Mouse (Mus musculus) granulocyte monocyte progenitor cell, adult 5-6 weeks (primary cell): ENCODE results near the gene Tmem239. TPM values are rescaled to one million over a fixed set of nuclear protein-coding genes. Genes with fewer than 3 reads are reported as not detected.

Experiments used
- ATAC-seq: replicated peaks from 2 replicates; pipeline ENCODE4 v1.8.0; 2016; ENCODE audit warnings: mild to moderate bottlenecking, moderate TSS enrichment, inconsistent platforms; ENCODE audit not compliant: poor library complexity, severe bottlenecking
- total RNA-seq, 2 experiments: library from RNA; stranded (forward) in 1 of 2; stranded (reverse) in 1 of 2; fragments of 200-712, 200-1000 nt in 1 of 2; fragments of >200 nt in 1 of 2; fragmentation: Nextera tagmentation in 1 of 2; gene quantifications; 2 replicates each; pipeline ENCODE4 v1.2.3; 2014 to 2017

Gene Tmem239
- total RNA-seq, 2 experiments from 2014 or later = not detected

DNA sequence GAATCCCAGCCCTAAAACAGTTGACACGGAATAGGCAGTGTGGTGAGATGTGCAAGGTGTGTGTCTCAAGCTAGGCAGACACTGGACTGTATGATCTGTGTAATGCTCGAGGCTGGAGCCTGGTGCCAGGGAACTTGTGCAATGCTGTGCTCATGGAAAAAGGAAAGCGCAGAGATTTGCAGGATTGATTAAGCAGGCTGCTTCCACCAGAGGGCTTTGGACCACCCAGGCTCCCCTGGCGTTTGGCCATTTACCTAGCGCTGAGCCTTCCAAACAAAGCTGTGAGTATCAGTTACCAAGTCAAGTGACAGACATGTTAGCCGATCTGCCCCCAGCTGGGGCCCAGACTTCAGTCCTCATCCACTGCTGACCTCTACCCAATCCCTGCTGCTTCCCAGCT is 1.9 kb downstream of the Tmem239 start:
- ATAC-seq = no peak

DNA sequence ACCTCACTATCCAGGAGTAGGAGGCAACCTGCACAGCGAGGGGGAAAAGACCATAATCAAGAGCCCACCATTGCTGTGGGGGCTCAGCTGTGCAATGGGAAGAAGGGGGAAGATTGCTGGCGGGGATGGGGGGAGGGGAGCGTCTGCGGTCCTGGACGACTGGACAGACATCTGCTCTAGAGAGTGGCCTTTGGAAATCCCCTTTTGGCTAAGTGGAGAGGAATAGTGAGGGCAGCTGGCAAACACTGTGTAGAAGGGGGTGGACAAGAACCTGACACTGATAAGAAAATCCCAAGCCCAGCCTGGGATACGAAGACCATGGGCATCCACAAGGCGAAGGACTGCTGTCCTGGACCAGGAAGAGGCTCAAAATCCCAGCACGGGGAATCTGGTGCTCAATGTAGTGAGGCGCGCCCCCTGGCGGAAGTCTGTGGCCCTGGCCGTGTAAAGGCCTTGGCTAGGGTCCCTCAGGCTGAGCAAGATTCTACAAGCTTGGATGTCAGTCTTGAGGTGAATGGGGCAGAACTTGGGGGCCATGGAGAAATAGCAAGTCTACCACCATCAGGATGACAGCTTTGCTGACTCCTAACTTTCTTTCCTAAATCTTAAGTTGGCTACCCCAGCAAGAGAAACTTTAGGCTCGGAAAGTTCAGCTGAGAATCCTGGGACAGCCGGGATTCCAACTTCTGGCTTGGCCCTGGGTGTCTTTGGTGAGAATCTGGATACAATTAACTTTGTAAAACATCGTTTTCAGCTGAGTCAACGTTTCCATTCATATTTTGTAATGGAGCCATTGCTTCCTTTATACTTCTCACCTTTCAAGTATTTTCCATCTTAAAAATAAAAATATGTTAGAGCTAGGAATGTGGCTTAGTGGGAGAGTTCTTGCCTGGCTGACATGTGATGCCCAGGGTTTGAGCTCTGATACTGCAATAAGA is 5.5 kb downstream of the Tmem239 start:
- ATAC-seq = peak; percentile 92

DNA sequence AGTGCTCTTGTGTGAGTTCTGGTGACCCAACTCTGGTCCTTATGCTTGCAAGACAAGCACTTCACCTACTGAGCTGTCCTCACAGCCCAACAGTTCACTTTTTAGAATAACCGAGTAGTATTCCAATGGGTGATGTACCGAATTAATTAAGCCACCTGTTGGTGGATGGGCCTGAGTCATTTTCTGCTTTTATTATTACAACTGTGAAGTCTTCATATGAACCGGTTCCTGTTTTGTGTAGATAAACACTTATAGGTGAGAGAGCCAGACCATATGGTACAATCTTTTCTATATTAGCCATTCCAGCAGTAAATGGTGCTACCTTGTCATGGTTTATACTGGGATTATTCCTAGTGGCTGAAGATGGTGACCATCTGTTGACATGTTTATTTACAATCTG is 6.5 kb downstream of the Tmem239 start:
- ATAC-seq = no peak

DNA sequence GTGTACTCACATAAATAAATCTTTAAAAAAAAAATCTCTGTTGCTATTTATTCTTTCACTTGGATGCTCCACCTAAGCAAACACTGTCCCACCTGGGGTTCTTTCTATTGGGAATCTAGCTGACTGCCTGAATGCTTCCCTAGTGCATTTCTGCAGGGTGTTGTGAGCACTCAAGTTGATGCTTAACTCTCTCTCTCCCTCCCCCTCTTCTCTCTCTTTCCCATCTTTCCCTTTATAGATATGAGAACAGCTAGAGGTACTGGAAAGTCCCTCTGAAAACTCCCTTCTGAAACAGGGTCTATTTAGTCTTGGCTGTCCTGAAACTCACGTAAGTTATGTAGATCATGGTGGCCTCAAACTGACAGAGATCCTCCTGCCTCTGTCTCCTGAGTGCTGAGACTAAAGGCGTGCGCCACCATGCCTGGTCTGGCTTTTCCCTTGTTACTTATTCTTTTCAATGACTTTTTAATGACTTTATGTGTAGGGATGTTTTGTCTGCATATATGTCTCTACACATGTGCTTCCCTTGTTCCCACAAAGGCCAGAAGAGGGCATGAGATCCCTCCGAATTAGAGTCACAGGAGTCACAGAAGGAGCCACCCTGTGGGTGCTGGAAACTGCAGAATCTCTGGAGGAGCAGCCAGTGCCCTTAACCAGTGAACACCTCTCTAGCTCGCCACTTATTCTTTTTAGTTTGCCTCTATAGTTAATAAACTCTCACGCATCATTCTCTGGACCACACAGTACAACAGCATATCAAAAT is 8.0 kb downstream of the Tmem239 start:
- ATAC-seq = no peak

DNA sequence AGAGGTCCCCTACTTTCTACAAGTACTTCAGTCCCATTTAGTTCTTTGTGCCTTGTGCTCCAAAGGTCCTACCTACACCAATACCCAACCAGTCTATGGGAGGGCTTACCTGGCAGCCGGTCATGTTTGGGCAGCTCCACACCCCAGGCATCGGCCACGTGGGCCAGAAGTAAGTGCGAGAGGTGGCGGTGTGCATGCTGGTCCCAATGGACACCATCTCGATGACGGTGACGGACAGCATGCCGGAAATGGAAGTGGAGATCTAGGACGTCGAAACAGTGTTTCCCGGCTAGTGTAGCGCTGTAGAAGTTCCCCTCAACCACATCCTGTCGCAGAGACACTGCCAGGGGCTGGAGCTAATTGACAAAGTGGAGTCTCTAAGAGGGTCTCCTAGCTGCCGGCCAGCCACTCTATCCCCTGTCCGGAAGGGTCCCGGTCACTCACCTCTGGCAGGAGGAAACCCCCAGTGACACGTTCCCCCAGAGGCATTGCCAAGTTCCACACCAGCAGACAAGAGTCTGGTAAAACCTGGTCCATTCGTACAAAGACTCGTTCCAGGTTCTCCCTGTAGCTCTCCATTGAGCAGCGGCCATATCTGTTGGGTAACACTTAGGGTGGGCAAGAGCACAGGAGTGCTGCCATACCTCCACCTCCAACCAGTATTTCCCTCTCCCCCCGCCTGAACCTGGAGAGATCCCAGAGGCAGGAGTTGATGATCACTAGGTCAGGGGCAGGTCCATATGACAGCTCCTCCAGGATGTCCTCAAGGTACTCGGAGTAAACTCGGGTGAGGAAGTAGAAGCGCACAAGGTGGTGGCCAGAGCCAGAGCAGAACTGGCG is 15.7 kb downstream of the Tmem239 start:
- ATAC-seq = no peak

DNA sequence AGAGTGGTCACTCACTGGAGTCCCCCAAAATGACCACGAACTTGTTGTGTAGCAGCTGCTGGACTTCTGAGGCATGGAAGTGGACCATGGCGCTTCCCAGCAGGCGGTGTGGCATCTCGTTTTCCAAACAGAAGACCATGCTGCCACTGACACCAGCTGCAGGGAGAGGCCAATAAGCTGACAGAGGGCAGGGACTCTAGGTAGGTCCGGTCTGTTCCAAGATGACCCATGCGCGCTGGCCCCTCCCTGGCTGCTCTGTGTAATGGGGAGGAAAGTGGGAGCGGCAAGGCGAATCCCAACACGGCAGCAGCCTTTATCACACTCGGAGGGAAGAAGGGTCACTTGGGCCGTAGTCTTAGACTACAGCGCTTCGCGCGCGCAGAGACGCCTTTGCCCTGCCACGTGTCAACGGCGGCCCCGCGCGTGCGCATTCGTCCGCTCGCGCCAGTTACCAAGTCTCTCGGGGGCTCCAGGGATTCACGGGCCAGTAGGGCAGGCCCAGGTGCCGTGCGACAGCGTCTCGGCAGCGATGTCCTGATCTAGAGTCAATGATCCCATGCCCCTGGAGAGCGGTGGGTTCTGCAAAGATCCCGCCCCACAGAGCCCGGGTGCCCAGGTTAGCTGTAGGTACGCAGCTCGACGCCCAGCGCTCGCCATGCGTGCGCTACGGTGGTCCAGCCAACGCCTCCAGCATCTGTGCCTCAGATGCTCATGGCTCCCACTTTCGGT is 17.3 kb downstream of the Tmem239 start:
- peak; percentile 45 for ATAC-seq

DNA sequence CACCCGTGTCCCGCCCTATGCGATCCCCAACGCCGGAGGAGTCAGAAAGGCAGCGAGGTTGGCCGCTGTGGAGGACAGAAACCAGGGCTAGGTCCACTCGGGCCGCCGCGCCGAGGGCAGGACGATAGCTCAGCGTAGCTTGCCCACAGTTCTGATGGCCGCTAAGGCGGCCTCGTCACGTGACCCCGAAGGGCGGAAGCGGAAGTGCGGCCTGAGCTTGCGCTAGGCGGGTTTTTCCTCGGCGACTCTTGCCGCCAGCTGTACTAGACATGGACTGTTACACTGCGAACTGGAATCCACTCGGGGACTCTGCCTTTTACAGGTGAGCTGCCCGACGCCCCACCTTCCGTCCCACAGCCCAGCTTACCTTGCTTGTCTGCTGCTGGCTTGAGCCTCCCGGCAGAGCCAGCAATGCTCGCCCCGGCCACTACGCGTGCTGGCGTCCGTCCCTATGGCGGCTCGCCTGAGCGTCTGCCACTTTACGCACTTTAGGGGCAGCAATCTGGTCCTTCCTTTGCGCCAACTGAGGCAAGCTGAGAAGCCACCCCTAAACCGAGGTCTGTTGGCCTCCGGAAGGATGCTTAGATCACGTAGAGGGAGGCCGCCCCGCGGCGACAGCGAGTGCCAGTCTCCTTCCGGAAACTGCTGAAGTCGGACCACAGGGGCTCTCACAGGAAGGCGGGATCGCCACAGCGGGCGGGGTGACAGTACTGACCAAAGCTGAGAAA is 18.0 kb downstream of the Tmem239 start, which contains the start of the genes Vps16 and Pced1a:
Vps16 (plus strand) TSS at position 214 of the 728 bp plus-strand sequence.
Pced1a (minus strand) TSS at position 576 of the 728 bp plus-strand sequence.
- peak; percentile 80 for ATAC-seq

DNA sequence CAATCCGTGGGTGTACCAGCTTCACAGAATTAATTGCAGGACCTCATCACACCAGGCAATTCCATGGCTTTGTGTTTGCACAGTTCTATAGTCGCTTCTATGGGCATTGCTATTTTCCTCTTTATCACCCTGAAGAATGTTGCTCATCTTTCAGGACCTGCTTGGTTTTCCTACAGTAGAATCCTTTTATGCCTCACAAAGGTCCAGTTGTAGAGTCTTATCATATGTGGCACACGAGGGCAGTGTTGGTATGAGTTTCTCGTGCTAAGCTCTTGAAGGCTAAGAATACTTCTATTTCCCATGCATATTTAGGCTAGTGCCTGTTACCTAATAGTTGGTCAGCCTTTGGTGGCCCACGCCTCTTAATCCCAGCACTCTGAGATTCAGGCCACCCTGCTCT is 18.8 kb downstream of the Tmem239 start:
- ATAC-seq = no peak

DNA sequence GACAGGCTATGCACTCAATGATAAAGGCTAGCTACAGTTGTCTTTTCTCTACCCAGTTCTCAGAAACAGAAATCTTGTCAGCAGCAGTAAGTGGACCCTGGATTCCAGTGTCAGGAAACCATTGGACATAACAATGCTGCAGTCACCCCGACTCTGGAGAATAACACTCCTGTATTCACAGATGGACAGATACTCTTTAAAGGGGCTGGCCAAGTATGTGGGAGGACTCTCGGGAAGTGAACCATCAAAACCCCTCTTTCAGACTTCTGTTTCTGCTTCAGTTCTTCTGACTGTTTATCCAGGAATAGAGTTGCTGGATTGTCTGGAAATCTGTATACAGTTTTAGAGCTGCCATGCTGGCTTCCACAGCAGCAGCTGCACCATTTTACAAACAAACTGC is 23.6 kb downstream of the Tmem239 start:
- no peak for ATAC-seq

DNA sequence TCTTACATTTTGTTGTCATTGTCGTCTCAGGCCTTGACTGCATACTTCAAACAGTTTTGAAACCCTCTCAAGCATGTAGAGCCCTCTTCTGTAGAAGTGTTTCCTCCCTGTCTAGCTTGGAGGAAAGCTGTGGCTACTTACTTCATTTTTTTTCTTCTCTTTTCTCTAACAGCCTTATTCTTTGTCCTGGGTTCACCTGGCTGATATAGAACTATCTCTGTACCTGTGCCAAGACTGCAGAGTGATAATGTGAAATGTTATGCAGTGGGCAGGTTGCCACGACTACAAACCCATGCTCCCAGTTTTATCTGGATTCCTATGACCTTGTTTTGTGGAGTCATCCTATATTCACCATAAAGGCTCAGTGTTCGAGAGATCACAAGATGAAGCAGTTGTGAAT is 24.2 kb downstream of the Tmem239 start:
- ATAC-seq = no peak

DNA sequence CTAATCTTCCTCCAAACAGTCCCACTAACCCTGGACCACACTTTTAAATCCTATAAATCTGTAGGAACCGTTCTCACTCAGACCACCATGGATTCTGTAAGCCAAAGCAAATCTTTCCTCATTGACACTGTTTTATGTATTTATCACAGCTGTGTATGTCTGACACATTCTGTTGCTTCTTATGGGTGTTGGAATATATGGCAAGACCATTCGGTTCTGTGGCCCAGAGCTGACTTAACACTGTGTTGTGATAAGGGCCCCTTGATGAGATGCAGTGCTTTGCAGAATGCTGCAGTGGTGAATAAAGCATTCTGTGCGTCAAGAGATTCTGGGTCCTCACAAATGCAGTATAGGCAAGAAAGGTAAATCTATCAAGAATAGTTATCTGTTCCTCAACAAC is 25.9 kb downstream of the Tmem239 start:
- ATAC-seq = no peak

DNA sequence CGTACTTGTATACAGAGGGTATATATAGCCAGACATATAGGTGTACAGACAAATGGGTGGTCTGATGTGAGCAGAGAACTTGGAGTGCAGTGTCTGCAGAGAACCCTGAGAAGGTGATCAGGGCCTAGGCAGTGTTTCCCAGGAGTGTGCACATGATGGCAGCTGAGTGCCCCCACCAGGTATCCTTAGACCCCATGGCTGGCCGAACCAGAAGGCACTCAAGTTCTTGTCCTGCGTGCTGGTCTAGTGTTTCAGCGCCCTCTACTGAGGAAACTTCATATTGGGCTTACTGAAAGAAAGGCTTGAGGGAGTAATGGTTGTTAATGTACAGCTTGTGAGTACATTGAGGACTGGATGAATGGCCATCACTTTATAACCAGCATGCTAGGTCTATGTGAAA is 26.9 kb downstream of the Tmem239 start:
- peak; percentile 56; the same call in 1 of the 2 replicates for ATAC-seq

DNA sequence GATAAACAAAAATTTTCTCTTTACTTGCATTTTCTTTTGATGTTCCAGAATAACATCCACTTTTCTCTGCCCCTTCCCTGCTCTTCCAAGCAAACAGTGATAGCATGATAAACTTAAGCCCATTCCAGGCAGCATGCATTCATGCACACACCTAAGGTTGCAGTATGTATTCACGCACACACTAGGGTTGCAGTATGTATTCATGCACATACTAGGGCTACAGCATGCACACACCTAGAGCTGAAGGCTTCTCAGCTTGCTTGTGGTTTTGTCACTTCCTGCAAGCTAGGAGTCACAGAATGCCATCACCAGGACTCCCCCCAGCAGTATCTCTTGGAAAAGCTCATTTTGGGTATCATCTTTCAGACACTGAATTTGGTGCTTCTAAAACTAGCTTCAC is 30.5 kb downstream of the Tmem239 start:
- ATAC-seq = no peak

DNA sequence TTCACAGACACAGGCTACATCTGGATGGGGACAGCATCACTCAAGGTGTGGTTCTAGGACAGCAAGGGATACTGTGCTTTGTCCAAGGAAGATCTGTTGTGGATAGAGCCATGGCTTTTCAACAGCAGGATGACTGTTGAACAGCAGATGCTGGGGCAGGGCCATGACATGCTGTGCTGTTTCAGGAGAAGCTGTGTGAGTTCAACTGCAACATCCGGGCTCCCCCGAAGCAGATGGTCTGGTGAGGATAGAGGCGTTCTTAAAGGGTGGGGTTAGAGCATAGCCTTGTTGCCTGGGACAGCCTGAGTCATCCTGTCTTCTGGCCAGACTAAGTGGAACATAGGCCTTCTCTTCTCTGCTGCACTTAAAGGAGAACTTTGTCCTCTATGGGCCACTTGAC is 32.6 kb downstream of the Tmem239 start:
- ATAC-seq = no peak

DNA sequence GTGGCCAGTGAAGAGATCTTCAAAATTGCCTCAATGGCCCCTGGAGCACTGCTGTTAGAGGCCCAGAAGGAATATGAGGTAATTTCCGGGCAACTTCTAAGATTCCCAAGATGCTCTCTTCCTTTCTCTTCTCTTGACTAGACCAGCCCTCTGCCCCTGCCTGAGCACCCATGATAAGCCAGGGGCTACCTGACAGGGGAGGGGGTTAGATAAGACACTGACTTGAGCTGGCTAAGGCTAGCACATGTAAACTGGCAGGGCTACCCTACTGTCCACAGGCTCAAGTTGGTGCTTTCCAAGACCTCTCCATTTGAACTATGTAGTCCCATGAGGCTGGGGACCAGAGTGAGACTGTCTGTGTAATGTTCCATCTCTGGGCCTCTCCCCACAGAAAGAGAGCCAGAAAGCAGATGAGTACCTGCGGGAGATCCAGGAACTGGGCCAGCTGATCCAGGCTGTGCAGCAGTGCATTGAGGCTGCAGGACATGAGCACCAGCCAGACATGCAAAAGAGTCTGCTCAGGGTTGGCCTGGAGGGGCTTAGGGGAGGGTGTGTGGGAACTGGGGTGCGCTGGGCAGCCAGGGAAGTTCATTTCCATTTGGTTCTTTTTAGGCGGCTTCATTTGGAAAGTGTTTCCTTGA is 33.7 kb downstream of the Tmem239 start:
- no peak for ATAC-seq

DNA sequence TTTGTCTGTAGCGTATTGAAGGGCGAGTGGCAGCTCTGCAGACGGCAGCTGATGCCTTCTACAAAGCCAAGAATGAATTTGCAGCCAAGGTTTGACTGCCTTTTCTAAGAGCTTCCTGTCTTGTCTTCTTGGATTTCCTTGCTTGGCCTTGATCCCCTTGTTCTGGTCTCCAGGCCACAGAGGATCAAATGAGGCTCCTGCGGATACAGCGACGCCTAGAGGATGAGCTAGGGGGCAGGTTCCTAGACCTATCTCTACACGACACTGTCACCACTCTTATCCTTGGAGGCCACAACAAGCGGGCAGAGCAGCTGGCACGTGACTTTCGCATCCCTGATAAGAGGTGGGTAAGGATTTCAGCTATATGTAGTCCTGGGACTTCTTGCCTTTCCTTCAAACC is 35.9 kb downstream of the Tmem239 start:
- no peak for ATAC-seq

DNA sequence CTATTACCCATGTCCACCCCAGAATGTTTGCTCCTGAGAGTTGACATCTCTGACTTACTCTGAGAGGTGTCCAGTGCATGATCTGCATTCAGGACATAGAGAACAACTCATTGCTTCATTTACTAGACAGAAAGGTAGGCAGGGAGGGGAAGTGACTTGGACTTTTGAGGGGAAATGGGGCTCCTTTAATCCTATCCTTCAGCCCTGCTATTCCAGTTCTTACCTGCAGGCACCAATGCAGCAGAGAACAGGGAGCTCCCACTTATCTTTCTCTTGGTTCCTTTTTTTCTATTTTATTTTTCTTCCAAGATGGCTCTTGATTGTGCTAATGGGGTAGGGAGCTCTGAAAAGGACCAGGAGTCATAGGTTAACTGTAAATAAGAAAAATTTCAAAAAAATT is 42.2 kb downstream of the Tmem239 start:
- peak; percentile 52 for ATAC-seq

DNA sequence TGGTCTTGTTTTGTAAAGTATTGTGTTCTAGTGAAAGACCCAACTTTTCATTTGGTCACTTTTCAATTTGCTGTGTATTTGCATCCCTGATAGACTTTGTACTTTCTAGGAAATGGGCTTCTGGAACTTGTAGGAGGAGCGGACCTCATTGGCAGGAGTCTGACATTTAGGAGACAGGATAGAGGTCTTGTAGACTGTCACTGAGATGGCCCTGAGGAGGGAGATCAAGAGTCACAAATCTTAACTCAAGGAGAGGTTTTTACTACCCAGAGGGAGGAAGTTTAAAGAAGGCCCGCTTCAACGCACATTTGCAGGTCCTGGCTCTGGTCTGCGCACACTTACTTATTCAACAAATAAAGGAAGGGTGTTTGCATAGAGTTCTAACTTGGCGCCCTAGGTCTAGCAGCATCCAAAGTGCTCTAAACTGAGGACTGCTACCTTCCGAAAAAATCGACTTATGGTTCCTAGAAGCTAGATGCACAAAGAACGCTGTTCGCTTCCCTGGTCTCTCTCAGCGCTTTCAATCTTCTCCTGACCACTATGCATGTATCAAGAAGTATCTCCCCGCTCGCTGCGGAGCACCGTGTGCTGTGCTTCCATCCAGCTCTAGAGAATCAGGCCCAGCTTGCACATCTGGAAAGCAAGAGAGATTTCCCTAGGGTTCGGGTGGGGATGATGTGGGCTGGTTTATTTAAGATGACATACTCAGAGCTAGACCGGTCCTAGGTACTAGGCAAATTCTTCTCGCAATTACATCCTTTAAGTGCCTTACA is 42.9 kb downstream of the Tmem239 start:
- 0 out of 2 replicates have a peak, but pooled peaks have one; percentile 6 for ATAC-seq
